Mouse (Mus musculus): ENCODE results near the gene Trim2. TPM values are rescaled to one million over a fixed set of nuclear protein-coding genes. Genes with fewer than 3 reads are reported as not detected.

The Trim2 gene
- polyA plus RNA-seq, 2 experiments = 17.4 to 28.1 TPM

- 16% methylated on average over 7 of the region's 7 CpGs for WGBS
- 0 out of 2 replicates have a peak overlapping the region, but pooled peaks have one; percentile 8 for H3K27ac ChIP-seq (replicated peaks; ENCODE audit: low read depth, low read length)
- H3K9ac ChIP-seq (ENCODE audit: low read depth, low read length, severe bottlenecking) = no peak overlapping the region
- no peaks in the 10 kb centered on the region for H3K36me3 ChIP-seq (ENCODE audit: control insufficient read depth, insufficient read depth, low read length)
- H3K4me2 ChIP-seq (replicated peaks; ENCODE audit: low read depth, low read length, severe bottlenecking) = no peak overlapping the region
- H3K9me3 ChIP-seq (ENCODE audit: control insufficient read depth, low read length) = no peaks in the 10 kb centered on the region
- no peak overlapping the region for H3K4me3 ChIP-seq (replicated peaks; ENCODE audit: low read length)
- ATAC-seq (ENCODE audit: low FRiP score, low read depth) (no peak), DNase-seq (ENCODE audit: low spot score) (no peak)
- H3K27me3 ChIP-seq (ENCODE audit: control insufficient read depth, insufficient read depth, low read length) = no peaks in the 10 kb centered on the region
- no peak for TF ChIP-seq POLR2A (IDR thresholded peaks at IDR 0.05; ENCODE audit: borderline replicate concordance, extremely low read depth, insufficient read depth, insufficient read length)
- H3K4me1 ChIP-seq (ENCODE audit: control insufficient read depth, insufficient read depth, low read length) = peaks cover 8% of the 10 kb centered on the region
These were observed 165.7 kb downstream of the Trim2 start for GRCm38 (mm10) chr3:84140947-84141346.

GRCm38 (mm10) chr3:84136509-84136908 is 170.2 kb downstream of the Trim2 start:
- Histone ChIP-seq H3K9ac (ENCODE audit: low read depth, low read length, severe bottlenecking) (no peak overlapping the region), H3K4me1 (ENCODE audit: control insufficient read depth, insufficient read depth, low read length) (peaks cover 11% of the 10 kb centered on the region), H3K9me3 (ENCODE audit: control insufficient read depth, low read length) (no peaks in the 10 kb centered on the region), H3K27me3 (ENCODE audit: control insufficient read depth, insufficient read depth, low read length) (no peaks in the 10 kb centered on the region), H3K4me2 (replicated peaks; ENCODE audit: low read depth, low read length, severe bottlenecking) (no peak overlapping the region), H3K27ac (replicated peaks; ENCODE audit: low read depth, low read length) (no peak overlapping the region), H3K36me3 (ENCODE audit: control insufficient read depth, insufficient read depth, low read length) (no peaks in the 10 kb centered on the region), H3K4me3 (replicated peaks; ENCODE audit: low read length) (no peak overlapping the region)
- no peak for ATAC-seq (ENCODE audit: low FRiP score, low read depth)
- WGBS = 75% methylated on average over 7 of the region's 7 CpGs
- no peak for DNase-seq (ENCODE audit: low spot score)
- no peak for TF ChIP-seq POLR2A (IDR thresholded peaks at IDR 0.05; ENCODE audit: borderline replicate concordance, extremely low read depth, insufficient read depth, insufficient read length)

- Histone ChIP-seq H3K4me2 (replicated peaks; ENCODE audit: low read depth, low read length, severe bottlenecking) (no peak overlapping the region), H3K9me3 (ENCODE audit: control insufficient read depth, low read length) (no peaks in the 10 kb centered on the region), H3K36me3 (ENCODE audit: control insufficient read depth, insufficient read depth, low read length) (no peaks in the 10 kb centered on the region), H3K4me3 (replicated peaks; ENCODE audit: low read length) (no peak overlapping the region), H3K27me3 (ENCODE audit: control insufficient read depth, insufficient read depth, low read length) (no peaks in the 10 kb centered on the region), H3K27ac (replicated peaks; ENCODE audit: low read depth, low read length) (no peak overlapping the region), H3K4me1 (ENCODE audit: control insufficient read depth, insufficient read depth, low read length) (peaks cover 8% of the 10 kb centered on the region), H3K9ac (ENCODE audit: low read depth, low read length, severe bottlenecking) (no peak overlapping the region)
- no peak for TF ChIP-seq POLR2A (IDR thresholded peaks at IDR 0.05; ENCODE audit: borderline replicate concordance, extremely low read depth, insufficient read depth, insufficient read length)
- ATAC-seq (ENCODE audit: low FRiP score, low read depth) (no peak), DNase-seq (ENCODE audit: low spot score) (no peak)
- 52% methylated on average over 6 of the region's 6 CpGs for WGBS
These were observed 170.7 kb downstream of the Trim2 start for GRCm38 (mm10) chr3:84135933-84136332.

- H3K4me3 ChIP-seq (replicated peaks; ENCODE audit: low read length) = no peak overlapping the region
- no peak overlapping the region for H3K9ac ChIP-seq (ENCODE audit: low read depth, low read length, severe bottlenecking)
- no peaks in the 10 kb centered on the region for H3K27me3 ChIP-seq (ENCODE audit: control insufficient read depth, insufficient read depth, low read length)
- H3K9me3 ChIP-seq (ENCODE audit: control insufficient read depth, low read length) = no peaks in the 10 kb centered on the region
- ATAC-seq (ENCODE audit: low FRiP score, low read depth) (no peak), DNase-seq (ENCODE audit: low spot score) (no peak)
- H3K36me3 ChIP-seq (ENCODE audit: control insufficient read depth, insufficient read depth, low read length) = no peaks in the 10 kb centered on the region
- H3K4me1 ChIP-seq (ENCODE audit: control insufficient read depth, insufficient read depth, low read length) = 0 out of 2 replicates have a peak, but pooled peaks cover 5% of the 10 kb centered on the region
- 38% methylated on average over 9 of the region's 9 CpGs for WGBS
- no peak overlapping the region for H3K4me2 ChIP-seq (replicated peaks; ENCODE audit: low read depth, low read length, severe bottlenecking)
- TF ChIP-seq POLR2A (IDR thresholded peaks at IDR 0.05; ENCODE audit: borderline replicate concordance, extremely low read depth, insufficient read depth, insufficient read length) = no peak
- no peak overlapping the region for H3K27ac ChIP-seq (replicated peaks; ENCODE audit: low read depth, low read length)
These were observed 171.3 kb downstream of the Trim2 start for GRCm38 (mm10) chr3:84135387-84135786.

- WGBS = 82% methylated on average over 3 of the region's 3 CpGs
- no peaks in the 10 kb centered on the region for H3K36me3 ChIP-seq (ENCODE audit: control insufficient read depth, insufficient read depth, low read length)
- H3K4me3 ChIP-seq (replicated peaks; ENCODE audit: low read length) = no peak overlapping the region
- TF ChIP-seq POLR2A (IDR thresholded peaks at IDR 0.05; ENCODE audit: borderline replicate concordance, extremely low read depth, insufficient read depth, insufficient read length) = no peak
- no peaks in the 10 kb centered on the region for H3K27me3 ChIP-seq (ENCODE audit: control insufficient read depth, insufficient read depth, low read length)
- H3K4me1 ChIP-seq (ENCODE audit: control insufficient read depth, insufficient read depth, low read length) = peaks cover 15% of the 10 kb centered on the region
- no peaks in the 10 kb centered on the region for H3K9me3 ChIP-seq (ENCODE audit: control insufficient read depth, low read length)
- no peak for ATAC-seq (ENCODE audit: low FRiP score, low read depth)
- no peak overlapping the region for H3K27ac ChIP-seq (replicated peaks; ENCODE audit: low read depth, low read length)
- no peak overlapping the region for H3K9ac ChIP-seq (ENCODE audit: low read depth, low read length, severe bottlenecking)
- H3K4me2 ChIP-seq (replicated peaks; ENCODE audit: low read depth, low read length, severe bottlenecking) = no peak overlapping the region
- no peak for DNase-seq (ENCODE audit: low spot score)
These were observed 175.3 kb downstream of the Trim2 start for GRCm38 (mm10) chr3:84131369-84131768.

- TF ChIP-seq POLR2A (IDR thresholded peaks at IDR 0.05; ENCODE audit: borderline replicate concordance, extremely low read depth, insufficient read depth, insufficient read length) = no peak
- H3K4me3 ChIP-seq (replicated peaks; ENCODE audit: low read length) = no peak overlapping the region
- WGBS = 32% methylated on average over 5 of the region's 5 CpGs
- DNase-seq (ENCODE audit: low spot score) (no peak), ATAC-seq (ENCODE audit: low FRiP score, low read depth) (no peak)
- H3K9ac ChIP-seq (ENCODE audit: low read depth, low read length, severe bottlenecking) = no peak overlapping the region
- no peaks in the 10 kb centered on the region for H3K27me3 ChIP-seq (ENCODE audit: control insufficient read depth, insufficient read depth, low read length)
- H3K4me2 ChIP-seq (replicated peaks; ENCODE audit: low read depth, low read length, severe bottlenecking) = no peak overlapping the region
- H3K36me3 ChIP-seq (ENCODE audit: control insufficient read depth, insufficient read depth, low read length) = no peaks in the 10 kb centered on the region
- no peak overlapping the region for H3K27ac ChIP-seq (replicated peaks; ENCODE audit: low read depth, low read length)
- H3K9me3 ChIP-seq (ENCODE audit: control insufficient read depth, low read length) = no peaks in the 10 kb centered on the region
- H3K4me1 ChIP-seq (ENCODE audit: control insufficient read depth, insufficient read depth, low read length) = peaks cover 15% of the 10 kb centered on the region
These were observed 175.9 kb downstream of the Trim2 start for GRCm38 (mm10) chr3:84130776-84131175.

All from limb, embryonic 14.5 days (tissue).